Mouse (Mus musculus) heart, postnatal 0 days (tissue): ENCODE measurements around the gene Gxylt2. TPM values are rescaled to one million over a fixed set of nuclear protein-coding genes. Genes with fewer than 3 reads are reported as not detected.

Experiments
- ATAC-seq: fragments of 200-750 bp; cut with Nextera tagmentation; 2 replicates; pipeline ENCODE4 v1.8.0; 2017; ENCODE audit warnings: low read depth, moderate number of reproducible peaks, moderate library complexity; ENCODE audit not compliant: insufficient read depth
- DNase-seq: peaks from one replicate; pipeline ENCODE4 v3.0.0-alpha.2; 2016; ENCODE audit warnings: low spot score
- H3K27ac ChIP-seq: fragments of 300-500 bp; sonication (generic); 2 replicates; pipeline ENCODE4 v1.5.1; 2014; ENCODE audit warnings: low read depth, mild to moderate bottlenecking
- H3K27me3 ChIP-seq: fragments of 300-500 bp; sonication (generic); 2 replicates; pipeline ENCODE4 v1.6.1; 2014; ENCODE audit warnings: low read length, mixed read lengths; ENCODE audit not compliant: control insufficient read depth, insufficient read depth
- H3K36me3 ChIP-seq: fragments of 300-500 bp; sonication (generic); replicated peaks from 2 replicates; pipeline ENCODE4 v1.6.1; 2014; ENCODE audit warnings: low read length, mixed read lengths; ENCODE audit not compliant: control insufficient read depth, insufficient read depth
- H3K4me1 ChIP-seq: fragments of 300-500 bp; sonication (generic); 2 replicates; pipeline ENCODE4 v1.6.1; 2014; ENCODE audit warnings: antibody characterized with exemption; ENCODE audit not compliant: control insufficient read depth, insufficient read depth
- H3K4me2 ChIP-seq: fragments of 300-500 bp; sonication (generic); 2 replicates; pipeline ENCODE4 v1.6.1; 2014; ENCODE audit warnings: low read depth, mild to moderate bottlenecking, low read length, moderate library complexity
- H3K4me3 ChIP-seq: fragments of 300-500 bp; sonication (generic); 2 replicates; pipeline ENCODE4 v1.5.1; 2014; ENCODE audit warnings: low read depth, low read length
- H3K9ac ChIP-seq: fragments of 300-500 bp; sonication (generic); replicated peaks from 2 replicates; pipeline ENCODE4 v1.6.1; 2014; ENCODE audit warnings: low read depth, low read length, mixed read lengths
- H3K9me3 ChIP-seq: fragments of 300-500 bp; sonication (generic); replicated peaks from 2 replicates; pipeline ENCODE4 v1.6.1; 2016; ENCODE audit warnings: low read length; ENCODE audit not compliant: control insufficient read depth
- CTCF ChIP-seq: IDR thresholded peaks from 2 replicates; pipeline ENCODE4 v1.5.1; 2016; ENCODE audit warnings: antibody characterized with exemption, control low read depth, low read depth
- EP300 ChIP-seq: IDR thresholded peaks from 2 replicates; pipeline ENCODE4 v1.6.1; 2016; ENCODE audit warnings: antibody characterized with exemption, low read depth
- WGBS: fragments of 180-500 bp; shearing (Covaris S2); extraction: QIAGEN DNeasy Blood & Tissue Kit; methylation state at CpG from one replicate; pipeline ENCODE4 v1.1.7; 2014; 5-methylcytosine and 5-hydroxymethylcytosine counted together
- polyA plus RNA-seq: library from polyadenylated mRNA; unstranded; fragments of >200 nt; fragmentation: Nextera tagmentation; extraction: Ambion mirVana; gene quantifications from 2 replicates; pipeline ENCODE4 v1.2.1, GENCODE M21; 2015
- total RNA-seq: library from RNA; depleted of rRNA; stranded (reverse); fragments of >200 nt; gene quantifications from 2 replicates; pipeline ENCODE4 v1.2.3, GENCODE M21; 2014; ENCODE audit warnings: low replicate concordance

Gene Gxylt2
- total and polyA plus RNA-seq, 2 experiments from 2014 or later = 2.4 to 4.8 TPM

DNA sequence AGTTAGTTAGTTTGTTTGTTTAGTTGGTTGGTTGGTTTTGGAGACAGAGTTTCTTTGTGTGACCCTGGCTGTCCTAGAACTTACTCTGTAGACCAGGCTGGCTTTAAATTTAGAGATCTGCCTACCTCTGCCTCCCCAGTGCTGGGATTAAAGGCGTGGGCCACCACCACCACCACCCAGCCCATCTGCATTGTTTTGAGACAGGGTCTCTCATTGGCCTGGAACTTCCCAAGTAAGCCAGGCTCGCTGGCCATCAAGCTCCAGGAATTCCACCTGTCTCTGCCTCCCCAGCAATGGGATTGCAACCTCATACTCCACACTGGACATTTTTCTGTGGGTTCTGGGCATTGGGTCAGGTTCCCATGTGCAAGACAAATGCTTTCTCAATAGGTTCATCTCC lies 18.2 kb upstream of the Gxylt2 start:
- no peaks in the 10 kb centered on the region for H3K9me3 ChIP-seq
- TF ChIP-seq EP300 = no peak
- TF ChIP-seq CTCF = no peak
- no peak overlapping the region for H3K4me2 ChIP-seq
- H3K9ac ChIP-seq = no peak overlapping the region
- DNase-seq (no peak), ATAC-seq (no peak)
- H3K27me3 ChIP-seq = no peaks in the 10 kb centered on the region
- no peaks in the 10 kb centered on the region for H3K4me1 ChIP-seq
- WGBS = 69% methylated on average over 2 of the region's 2 CpGs
- no peak overlapping the region for H3K4me3 ChIP-seq
- no peaks in the 10 kb centered on the region for H3K36me3 ChIP-seq
- no peak overlapping the region for H3K27ac ChIP-seq

DNA sequence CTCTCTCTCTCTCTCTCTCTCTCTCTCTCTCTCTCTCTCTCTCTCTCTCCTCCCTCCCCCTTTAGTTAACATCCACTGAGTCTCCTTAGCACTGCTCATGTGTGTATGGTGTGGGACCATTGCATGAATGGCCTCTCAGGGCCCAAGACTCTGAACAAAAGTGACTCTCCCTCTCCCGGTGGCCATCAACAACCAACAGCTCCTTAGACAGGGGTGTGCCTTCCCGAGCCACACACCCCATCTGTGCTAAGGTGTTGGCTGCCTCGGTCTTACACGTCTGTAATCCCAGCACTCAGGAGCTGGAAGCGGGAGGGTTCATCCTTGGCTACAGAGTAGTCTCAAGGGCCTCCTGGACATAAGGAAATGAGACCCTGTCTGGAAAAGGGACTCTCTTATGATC lies 4.5 kb upstream of the Gxylt2 start:
- no peak for ATAC-seq
- H3K4me1 ChIP-seq = 0 out of 2 replicates have a peak, but pooled peaks cover 6% of the 10 kb centered on the region

DNA sequence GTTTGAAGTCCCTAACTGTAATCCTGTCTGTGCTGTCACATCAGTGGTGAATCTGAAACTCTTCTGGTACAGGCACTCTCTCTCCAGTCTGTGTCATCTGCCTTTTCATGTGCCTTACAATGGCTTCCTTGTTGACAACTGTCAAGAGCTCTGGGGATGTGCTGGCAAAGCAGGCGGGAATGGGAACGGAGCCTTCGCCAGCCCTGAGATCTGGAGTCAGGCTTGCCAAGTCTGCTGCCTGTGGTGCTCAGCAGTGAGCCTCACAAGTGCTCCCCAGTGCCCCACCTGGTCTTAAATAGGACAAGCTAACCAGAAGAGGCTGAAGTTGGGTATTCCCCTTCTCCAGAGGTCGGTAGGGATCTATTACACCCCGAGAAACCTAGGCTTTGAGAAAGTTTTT lies 3.8 kb upstream of the Gxylt2 start:
- 52% methylated on average over 5 of the region's 5 CpGs for WGBS
- no peaks in the 10 kb centered on the region for H3K9me3 ChIP-seq
- no peak overlapping the region for H3K27ac ChIP-seq
- H3K4me2 ChIP-seq = no peak overlapping the region
- 0 out of 2 replicates have a peak, but pooled peaks cover 6% of the 10 kb centered on the region for H3K4me1 ChIP-seq
- no peak for ATAC-seq
- TF ChIP-seq EP300 = no peak
- TF ChIP-seq CTCF = no peak
- no peak overlapping the region for H3K4me3 ChIP-seq
- H3K27me3 ChIP-seq = peaks cover 33% of the 10 kb centered on the region
- no peak for DNase-seq
- H3K36me3 ChIP-seq = no peaks in the 10 kb centered on the region
- no peak overlapping the region for H3K9ac ChIP-seq

More for the DNA sequence above, 4.5 kb upstream of the Gxylt2 start:
- no peaks in the 10 kb centered on the region for H3K36me3 ChIP-seq
- TF ChIP-seq CTCF (no peak), EP300 (no peak)
- peaks cover 25% of the 10 kb centered on the region for H3K27me3 ChIP-seq
- H3K9me3 ChIP-seq = no peaks in the 10 kb centered on the region
- no peak overlapping the region for H3K9ac ChIP-seq
- no peak for DNase-seq
- H3K4me3 ChIP-seq = no peak overlapping the region
- H3K4me2 ChIP-seq = no peak overlapping the region
- no peak overlapping the region for H3K27ac ChIP-seq
- 76% methylated on average over 5 of the region's 5 CpGs for WGBS

DNA sequence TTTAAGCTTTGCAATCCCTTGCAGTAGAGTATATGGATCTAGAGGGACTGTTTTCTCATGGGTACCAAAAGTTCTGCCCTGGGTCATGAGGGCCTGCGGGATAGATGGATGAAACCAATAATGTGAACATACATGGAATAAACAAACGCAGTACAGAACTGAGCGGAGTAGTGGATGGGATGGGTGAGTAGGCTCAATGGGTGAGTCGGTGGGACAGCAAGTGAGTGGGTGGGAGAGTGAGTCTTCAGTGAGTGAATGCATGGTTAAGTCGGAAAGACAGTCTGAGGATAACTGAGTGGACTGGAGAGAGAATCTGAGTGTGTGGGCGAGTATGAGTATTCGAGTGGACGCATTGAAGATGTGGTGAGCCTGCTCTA lies 349 bp upstream of the Gxylt2 start:
- 30% methylated on average over 8 of the region's 8 CpGs for WGBS
- Histone ChIP-seq H3K9ac (no peak overlapping the region), H3K36me3 (no peaks in the 10 kb centered on the region), H3K9me3 (no peaks in the 10 kb centered on the region), H3K4me3 (peak overlapping the region; percentile 64), H3K4me2 (peak overlapping the region; percentile 91), H3K27ac (0 out of 2 replicates have a peak overlapping the region, but pooled peaks have one; percentile 59), H3K27me3 (peaks cover 48% of the 10 kb centered on the region), H3K4me1 (0 out of 2 replicates have a peak, but pooled peaks cover 6% of the 10 kb centered on the region)
- no peak for ATAC-seq
- TF ChIP-seq CTCF (no peak), EP300 (no peak)
- no peak for DNase-seq

DNA sequence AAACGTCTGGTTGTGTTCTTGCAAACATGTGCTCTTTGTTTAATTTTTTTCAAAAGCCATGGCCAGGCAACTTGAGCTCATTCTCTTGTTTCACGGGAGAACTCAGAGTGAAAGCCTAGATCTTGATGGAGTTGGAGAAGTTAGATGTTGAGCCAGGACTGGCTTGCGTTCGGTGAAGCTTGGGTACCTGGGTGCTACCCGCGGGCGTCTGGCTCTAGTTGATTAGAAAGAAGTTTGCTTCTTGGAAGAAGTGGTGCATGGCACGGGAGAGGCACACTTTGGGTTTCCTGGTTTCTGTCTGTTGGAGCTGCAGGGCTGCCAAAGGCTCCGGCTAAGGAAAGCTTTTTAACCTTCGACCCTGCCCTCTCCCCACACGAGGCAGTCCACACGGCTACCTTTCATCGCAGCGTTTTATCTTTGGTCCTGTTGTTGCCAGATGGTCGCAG lies 855 bp downstream of the Gxylt2 start:
- no peaks in the 10 kb centered on the region for H3K36me3 ChIP-seq
- H3K27ac ChIP-seq = no peak overlapping the region
- no peaks in the 10 kb centered on the region for H3K9me3 ChIP-seq
- no peak overlapping the region for H3K9ac ChIP-seq
- TF ChIP-seq CTCF = no peak
- TF ChIP-seq EP300 = no peak
- ATAC-seq (no peak), DNase-seq (no peak)
- 0 out of 2 replicates have a peak, but pooled peaks cover 6% of the 10 kb centered on the region for H3K4me1 ChIP-seq
- peak overlapping the region; percentile 91 for H3K4me2 ChIP-seq
- peaks cover 48% of the 10 kb centered on the region for H3K27me3 ChIP-seq
- peak overlapping the region; percentile 64 for H3K4me3 ChIP-seq
- WGBS = 4% methylated on average over 15 of the region's 15 CpGs

DNA sequence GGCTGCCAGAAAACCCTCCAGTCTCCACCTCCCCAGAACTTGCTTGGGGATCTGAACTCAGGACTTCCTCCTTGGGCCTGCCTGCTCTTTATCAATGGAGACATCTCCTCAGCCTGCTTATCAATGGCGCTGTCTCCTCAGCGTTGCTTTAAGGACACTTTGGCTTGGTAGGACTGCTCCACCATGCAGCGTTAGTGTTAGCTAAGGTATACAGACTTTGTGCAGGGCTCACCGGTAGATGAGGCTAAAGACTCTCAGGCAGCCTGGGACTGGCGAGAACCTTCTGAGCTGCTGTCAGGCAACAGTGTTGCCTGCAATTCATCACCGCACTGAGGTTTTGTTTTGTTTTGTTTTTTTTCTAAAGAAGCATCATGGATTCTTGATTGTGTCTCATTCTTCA lies 2.3 kb downstream of the Gxylt2 start:
- no peak for TF ChIP-seq CTCF
- no peak for TF ChIP-seq EP300
- H3K9me3 ChIP-seq = no peaks in the 10 kb centered on the region
- no peaks in the 10 kb centered on the region for H3K36me3 ChIP-seq
- ATAC-seq (no peak), DNase-seq (no peak)
- no peak overlapping the region for H3K9ac ChIP-seq
- 65% methylated on average over 6 of the region's 6 CpGs for WGBS
- no peak overlapping the region for H3K27ac ChIP-seq
- no peak overlapping the region for H3K4me3 ChIP-seq
- H3K4me1 ChIP-seq = 0 out of 2 replicates have a peak, but pooled peaks cover 6% of the 10 kb centered on the region
- no peak overlapping the region for H3K4me2 ChIP-seq
- H3K27me3 ChIP-seq = peaks cover 48% of the 10 kb centered on the region
